Mouse (Mus musculus) brain, embryonic 14.5 days (tissue): ENCODE measurements around the gene Ube2o. TPM values are rescaled to one million over a fixed set of nuclear protein-coding genes. Genes with fewer than 3 reads are reported as not detected.

Experiments used
- DNase-seq: peaks from one replicate; pipeline ENCODE4 v3.0.0-alpha.2; 2011; ENCODE audit warnings: low read depth
- CTCF ChIP-seq: fragments of 200-500 bp; IDR thresholded peaks from 2 replicates; pipeline ENCODE4 v1.5.1; 2012; ENCODE audit warnings: inconsistent platforms, mild to moderate bottlenecking, moderate library complexity, borderline replicate concordance; ENCODE audit not compliant: insufficient read depth, insufficient read length; ENCODE audit errors: extremely low read depth
- POLR2A ChIP-seq: fragments of 200-500 bp; IDR thresholded peaks from 2 replicates; pipeline ENCODE4 v1.6.1; 2012; ENCODE audit warnings: mild to moderate bottlenecking, inconsistent platforms, borderline replicate concordance; ENCODE audit not compliant: poor library complexity, insufficient read depth, insufficient read length, severe bottlenecking; ENCODE audit errors: extremely low read depth
- polyA plus RNA-seq: library from polyadenylated mRNA; depleted of rRNA; stranded (reverse); fragments of >200 nt; gene quantifications from 2 replicates; pipeline ENCODE4 v1.2.3, GENCODE M21; 2012

The Ube2o gene
- polyA plus RNA-seq, 1 experiment = 68.5 TPM

DNA sequence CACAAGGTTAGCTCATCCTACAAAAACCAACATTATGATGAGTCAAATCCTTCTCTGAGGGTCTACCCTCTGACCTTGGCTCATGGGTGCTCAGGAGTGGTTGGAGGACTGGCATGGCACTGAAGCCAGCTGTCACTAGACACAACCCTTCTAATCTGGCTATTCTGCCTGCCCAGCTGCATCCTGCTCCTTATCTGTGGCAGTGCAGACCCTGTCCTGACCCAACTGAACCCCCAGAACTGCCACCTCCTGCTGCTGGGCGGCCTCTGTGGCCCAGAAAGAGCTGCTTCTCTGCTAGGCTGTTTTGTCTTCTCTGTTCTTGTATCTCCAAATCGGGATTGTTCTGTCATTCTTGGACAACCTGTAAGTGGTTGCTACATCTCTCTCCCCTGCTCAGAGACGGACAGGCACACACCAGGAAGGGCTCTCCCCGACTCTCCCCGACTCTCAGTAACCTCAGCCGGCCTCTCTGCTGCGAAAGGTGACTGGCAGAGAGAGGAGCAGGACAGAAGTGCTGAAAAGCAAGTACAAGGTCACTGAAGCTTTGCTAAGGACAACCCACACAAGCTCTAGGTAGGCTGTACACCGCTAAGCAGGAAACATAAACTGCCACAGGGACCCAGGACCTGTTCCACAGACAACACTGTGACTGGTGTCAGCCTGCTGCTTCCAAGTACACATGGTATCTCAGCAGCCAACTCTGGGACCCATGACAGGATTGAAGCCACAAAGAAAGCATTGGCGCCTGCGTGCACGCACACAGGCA lies 31.8 kb downstream of the Ube2o start:
- DNase-seq = no peak
- TF ChIP-seq POLR2A (no peak), CTCF (no peak)

- TF ChIP-seq CTCF (no peak), POLR2A (no peak)
- no peak for DNase-seq
Measured at GRCm38 (mm10) chr11:116548780-116549179, 32.5 kb downstream of the Ube2o start.

- DNase-seq = peak; percentile 17
Measured at GRCm38 (mm10) chr11:116547296-116548060, 33.8 kb downstream of the Ube2o start.

DNA sequence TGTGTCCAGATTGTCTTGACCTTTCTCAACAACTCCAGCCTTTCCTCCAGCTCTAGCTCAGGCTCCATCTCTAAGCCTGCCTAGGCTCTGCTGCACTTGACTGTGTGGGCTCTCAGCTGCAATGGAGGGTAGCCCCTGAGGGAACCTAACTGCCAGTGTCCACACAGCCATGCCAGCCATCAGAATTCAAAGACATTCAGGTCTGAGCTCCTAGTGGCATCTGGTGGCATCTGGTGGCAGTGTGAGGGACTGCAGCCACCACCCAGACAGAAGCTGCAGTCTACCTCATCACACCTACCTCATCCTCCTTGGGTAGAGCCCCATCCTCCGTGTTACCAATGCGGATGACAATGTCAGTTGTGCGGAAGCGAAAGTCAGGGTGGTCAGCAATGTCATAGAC lies 38.1 kb downstream of the Ube2o start:
- peak; percentile 52 for DNase-seq
- TF ChIP-seq CTCF (peak; percentile 77), POLR2A (no peak)

More at GRCm38 (mm10) chr11:116547296-116548060, 33.8 kb downstream of the Ube2o start:
- TF ChIP-seq CTCF (no peak), POLR2A (no peak)

- no peak for TF ChIP-seq CTCF
- no peak for TF ChIP-seq POLR2A
Measured at GRCm38 (mm10) chr11:116541183-116541582, 40.1 kb downstream of the Ube2o start.

DNA sequence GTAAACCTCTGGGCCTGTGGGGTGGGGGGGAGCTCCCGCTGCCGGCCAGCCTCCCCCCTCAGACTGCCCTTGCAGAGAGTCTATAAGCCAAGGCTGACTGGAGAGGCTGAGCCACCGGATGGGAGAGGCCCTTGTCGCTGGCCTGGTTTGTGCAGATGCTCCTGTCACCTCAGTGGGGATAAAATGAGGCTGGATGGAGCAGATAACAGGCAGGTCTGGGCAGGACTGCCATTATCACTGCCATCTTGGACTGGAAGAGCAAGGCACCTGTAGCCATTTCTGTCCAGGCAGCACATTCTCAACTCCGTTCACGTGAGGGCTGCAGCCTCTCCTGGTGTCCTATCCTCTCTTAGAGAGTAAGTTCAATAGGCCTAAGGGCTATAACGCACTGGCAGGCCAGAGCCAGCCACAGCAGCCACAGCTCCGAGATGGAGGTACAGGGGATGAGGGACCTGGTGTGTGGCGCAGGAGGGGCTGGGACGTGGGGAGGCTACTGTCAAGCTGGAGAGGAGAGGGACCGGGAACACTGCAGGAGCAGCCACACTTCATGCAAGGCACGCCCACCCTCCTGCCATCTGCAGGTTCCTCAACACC lies 43.0 kb downstream of the Ube2o start:
- TF ChIP-seq POLR2A (no peak), CTCF (no peak)
- no peak for DNase-seq

More at GRCm38 (mm10) chr11:116541183-116541582, 40.1 kb downstream of the Ube2o start:
- no peak for DNase-seq

- DNase-seq = no peak
- TF ChIP-seq POLR2A (no peak), CTCF (no peak)
Measured at GRCm38 (mm10) chr11:116537388-116537787, 43.9 kb downstream of the Ube2o start.

DNA sequence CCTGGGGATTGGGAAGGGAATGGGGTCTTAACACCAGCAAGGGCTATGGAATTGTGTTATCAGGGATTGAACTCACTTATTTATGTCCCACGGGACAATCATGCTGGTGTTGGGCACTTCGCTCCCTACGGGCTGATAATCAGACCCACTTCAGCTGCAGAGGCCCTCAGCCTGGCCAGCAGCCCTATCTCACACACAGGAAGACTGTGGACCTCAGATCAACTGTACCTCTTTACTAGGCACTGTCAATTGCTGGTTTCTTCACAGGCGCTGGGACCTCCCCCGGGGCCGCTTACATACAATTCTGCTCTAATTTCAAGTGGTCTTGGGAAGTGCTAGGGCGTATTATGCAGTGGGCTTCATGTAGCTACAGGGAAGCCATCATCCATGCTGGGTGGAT lies 44.6 kb downstream of the Ube2o start:
- TF ChIP-seq CTCF (no peak), POLR2A (no peak)
- no peak for DNase-seq

DNA sequence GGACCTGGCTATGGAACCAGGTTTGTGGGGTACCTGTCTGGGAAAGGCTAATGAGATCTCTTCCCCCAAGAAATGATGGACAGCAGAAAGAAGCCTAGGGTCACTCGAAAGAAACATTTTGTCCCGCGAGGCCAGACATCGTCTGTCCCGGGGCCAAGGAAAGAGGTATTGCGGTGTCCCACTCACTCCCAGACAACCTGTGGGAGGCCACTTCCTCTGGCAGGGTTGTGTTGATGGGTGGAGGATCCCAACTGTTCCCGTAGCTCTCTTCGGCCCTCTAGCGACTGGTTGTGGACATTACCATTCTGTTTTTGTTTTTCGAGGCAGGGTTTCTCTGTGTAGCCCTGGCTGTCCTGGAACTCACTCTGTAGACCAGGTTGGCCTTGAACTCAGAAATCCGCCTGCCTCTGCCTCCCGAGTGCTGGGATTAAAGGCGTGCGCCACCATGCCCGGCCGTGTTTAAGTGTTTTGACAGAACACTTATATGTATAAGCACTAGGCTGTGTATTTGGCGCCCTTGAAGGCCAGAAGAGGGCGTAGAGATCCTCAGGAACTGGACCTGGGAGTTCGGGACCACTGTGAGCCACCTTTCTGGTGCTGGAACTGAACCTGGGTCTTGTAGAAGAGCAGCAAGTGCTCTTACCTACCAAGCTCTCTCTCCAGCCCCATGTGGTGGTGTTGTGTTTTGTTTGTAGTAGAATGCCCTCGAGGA lies 46.9 kb downstream of the Ube2o start:
- no peak for TF ChIP-seq POLR2A
- TF ChIP-seq CTCF = peak; percentile 71
- peak; percentile 76 for DNase-seq

DNA sequence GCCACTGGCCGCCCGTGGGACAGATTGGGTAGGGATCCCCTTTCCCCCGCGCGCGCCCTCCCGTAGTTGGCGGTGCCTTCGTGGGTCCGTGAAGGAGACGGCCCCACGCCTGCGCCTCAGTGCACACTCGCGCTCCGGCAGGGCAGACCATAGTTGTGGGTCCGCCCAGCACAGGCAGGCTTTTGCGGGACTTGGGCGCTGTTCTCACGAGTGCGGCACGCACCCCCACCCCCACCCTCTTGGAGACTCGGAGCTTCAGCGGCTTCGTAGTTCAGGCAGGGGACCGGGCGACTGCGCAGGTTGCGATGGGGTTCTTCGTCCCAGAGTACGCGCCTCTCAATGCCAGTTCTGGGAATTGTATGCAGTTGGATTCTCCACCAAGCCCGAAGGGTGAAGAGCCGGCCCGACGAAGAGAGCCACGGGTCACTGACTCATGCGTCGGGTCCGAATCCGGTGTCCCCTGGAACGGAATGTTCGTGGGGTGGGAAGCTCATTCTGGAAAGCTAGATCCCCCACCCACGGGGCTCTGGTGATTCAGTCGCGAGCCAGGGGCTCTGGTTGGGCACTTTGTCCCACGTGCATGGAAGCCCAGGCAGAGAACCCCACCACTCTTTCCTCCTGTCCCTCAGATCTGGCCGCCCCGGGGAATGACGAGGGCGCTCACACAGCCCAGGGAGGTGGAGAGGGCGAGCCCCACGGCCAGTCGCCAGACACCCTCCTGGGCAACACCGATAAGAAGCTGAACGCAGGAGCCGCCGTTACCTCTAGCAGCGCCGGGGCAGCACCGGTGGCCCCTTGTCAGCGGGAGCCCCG lies 47.7 kb downstream of the Ube2o start:
- DNase-seq = peak; percentile 34
- no peak for TF ChIP-seq POLR2A
- TF ChIP-seq CTCF = no peak
